Mouse (Mus musculus): ENCODE results near the gene Phf20.
A peak's percentile ranks its signal among the peaks of the same experiment; 100 is the strongest.
"Not testable (repeated sequence)": the region's sequence is repeated elsewhere in the genome, so short reads cannot be mapped to it uniquely, and the experiment has no call there.

The Phf20 gene

DNA sequence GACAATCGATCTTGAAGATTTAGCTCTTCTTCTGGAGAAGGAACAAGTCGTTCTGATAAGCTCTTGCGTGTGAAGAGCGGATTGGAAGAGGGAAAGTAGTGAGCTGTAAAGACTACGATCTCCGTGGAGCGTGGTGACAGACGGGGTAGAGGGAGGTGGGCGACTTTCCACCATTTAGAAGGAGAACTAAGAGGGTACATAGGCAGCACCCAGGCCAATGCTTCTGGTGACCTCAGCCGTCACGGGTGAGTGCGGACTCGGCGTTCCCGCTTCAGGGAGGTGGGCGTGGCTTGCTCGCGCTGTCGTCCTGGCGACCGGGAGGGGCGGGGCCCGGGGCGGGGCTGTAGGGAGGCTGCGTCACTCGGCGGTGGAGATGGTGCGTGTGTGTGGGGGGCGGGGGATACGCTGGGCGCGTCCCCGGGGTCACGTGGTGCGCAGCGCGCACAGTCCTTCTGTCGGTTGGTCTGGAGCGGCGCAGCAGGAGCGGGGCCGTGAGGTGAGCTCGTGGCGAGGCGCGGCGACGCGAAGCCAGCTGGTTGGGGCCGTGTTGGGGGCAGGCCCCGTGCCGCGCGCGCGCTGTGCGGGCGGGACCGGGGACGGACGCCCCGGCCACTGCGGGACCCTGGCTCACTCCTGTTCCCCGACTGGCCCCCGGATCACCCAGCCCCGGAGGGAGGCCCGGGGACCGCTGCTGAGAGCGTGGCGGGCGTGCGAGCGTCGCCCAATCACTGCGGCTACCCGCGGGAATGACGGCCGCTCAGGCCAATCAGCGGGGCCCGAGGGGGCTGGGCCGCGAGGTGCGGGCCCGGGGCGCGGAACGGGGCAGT, at the start of gene Phf20:
Gene Phf20, plus strand, starts transcription at position 165 of the 827 bp plus-strand sequence.
- peak; percentile 98 for DNase-seq (ENCODE audit: low spot score)

DNA sequence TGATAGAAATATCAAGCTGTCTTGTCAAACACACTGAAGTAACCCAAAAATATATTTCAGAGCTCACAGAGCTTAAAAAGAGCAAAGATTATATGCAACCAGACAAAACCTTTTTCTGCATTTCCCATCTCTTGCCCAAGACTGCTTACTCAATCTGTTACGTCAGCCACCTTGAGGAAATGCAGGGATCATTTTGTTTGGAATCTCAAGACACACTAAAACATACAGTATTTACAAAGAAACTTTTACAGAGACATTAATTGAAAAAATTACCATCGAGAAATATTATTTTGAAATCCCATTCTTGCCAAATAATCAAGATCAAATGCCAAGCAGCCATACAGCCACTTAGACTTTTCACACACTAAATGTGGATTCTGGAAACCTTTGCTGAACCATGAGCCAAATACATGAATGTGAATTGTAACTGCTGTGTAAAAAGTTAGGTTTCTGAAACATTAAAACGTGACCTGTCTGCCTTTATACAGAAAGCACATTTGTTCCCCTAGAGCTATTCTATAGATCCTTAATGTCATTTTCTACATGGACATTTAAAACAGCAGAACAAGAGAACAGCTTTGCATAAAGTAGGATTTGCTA, 48.9 kb upstream of the Phf20 start:
- no peak for DNase-seq (ENCODE audit: low spot score)

DNA sequence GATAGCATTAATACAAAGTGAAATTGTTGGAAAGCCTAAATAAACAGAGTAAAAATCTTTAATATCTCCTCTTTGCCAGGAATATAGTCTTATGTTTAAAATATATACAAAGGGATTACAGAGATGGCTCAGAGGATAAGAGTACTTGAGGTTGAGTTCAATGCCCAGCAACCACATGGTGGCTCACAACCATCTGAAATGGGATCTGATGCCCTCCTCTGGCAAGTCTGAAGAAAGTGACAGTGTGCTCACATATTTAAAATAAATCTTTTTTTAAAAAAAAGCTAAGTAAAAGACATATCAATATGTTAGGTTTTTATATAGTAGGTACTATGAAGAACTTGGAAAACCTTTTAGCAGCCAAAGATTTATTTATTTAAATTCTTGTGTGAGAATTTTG, 44.7 kb upstream of the Phf20 start:
- DNase-seq (ENCODE audit: low spot score): no peak

DNA sequence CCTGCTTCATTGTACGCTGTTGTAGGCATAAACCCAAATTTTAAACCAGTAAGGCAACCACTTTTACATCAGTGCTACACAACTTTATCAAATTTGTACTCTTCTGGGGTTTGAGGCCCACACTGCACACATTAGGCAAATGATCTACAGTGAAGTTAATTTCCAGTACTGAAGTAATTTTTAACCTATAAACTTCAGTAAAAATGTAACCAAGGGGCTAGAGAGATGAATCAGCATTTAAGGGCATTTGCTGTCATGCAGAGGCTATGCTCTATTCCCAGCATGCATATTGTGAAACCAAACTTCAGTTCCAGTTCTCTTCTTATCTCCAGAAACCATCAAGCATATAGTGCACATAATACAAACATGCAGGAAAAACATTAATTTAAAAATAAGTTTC, 30.8 kb upstream of the Phf20 start:
- DNase-seq (ENCODE audit: low spot score): no peak

DNA sequence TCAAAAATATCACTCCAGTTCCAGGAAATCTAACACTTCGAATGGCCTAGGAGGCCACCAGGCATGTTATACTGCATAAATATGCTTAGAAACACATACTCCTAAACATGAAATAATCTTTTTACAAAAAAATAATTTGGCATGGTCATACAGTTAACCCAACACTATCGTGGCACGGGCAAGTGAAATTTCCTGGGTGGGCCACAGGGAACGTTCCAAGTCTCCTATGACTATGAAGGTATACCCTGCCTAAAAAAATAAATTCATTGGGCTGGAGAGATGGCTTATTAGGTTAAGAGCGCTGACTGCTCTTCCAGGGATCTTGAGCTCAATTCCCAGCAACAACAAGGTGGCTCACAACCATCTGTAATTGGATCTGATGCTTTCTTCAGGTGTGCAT, 29.7 kb upstream of the Phf20 start:
- no peak for DNase-seq (ENCODE audit: low spot score)

DNA sequence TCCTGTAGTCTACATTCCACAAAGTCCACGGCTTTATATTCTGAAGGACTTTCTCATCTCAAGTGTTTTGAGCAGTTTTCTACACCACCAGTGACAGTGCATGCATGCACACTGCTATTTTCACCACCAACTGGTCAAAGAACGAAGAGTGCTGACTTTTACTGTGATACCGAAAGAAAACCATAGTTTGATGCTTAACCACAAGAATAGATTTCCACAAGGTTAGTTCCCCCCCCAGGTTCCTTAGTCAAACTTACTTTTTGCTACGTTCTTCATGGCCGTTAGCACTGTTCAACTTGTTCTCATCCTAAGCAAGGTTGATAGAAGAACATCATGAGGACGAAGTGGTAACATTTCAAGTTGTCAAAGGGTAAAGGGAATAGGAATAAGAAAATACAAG, 19.2 kb upstream of the Phf20 start:
- DNase-seq (ENCODE audit: low spot score): no peak

DNA sequence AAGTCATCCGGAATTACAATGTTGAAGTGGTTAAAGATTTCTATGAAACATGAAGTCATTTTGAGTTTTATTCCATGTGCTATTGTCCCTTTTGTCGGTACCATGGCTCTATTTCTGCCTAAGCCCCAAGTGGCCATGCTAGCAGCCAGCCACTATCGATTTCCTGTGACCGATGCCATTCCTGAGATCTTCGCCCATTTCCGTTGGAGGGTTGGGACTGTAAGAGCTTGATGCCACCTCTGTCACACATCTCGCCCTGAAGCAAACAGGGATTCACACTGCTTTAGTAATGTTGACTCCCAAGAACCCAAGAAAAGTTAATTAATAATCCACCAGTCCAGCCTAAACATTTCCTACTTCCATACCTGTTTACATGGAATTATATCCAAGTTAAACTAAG, 18.6 kb upstream of the Phf20 start:
- no peak for DNase-seq (ENCODE audit: low spot score)

DNA sequence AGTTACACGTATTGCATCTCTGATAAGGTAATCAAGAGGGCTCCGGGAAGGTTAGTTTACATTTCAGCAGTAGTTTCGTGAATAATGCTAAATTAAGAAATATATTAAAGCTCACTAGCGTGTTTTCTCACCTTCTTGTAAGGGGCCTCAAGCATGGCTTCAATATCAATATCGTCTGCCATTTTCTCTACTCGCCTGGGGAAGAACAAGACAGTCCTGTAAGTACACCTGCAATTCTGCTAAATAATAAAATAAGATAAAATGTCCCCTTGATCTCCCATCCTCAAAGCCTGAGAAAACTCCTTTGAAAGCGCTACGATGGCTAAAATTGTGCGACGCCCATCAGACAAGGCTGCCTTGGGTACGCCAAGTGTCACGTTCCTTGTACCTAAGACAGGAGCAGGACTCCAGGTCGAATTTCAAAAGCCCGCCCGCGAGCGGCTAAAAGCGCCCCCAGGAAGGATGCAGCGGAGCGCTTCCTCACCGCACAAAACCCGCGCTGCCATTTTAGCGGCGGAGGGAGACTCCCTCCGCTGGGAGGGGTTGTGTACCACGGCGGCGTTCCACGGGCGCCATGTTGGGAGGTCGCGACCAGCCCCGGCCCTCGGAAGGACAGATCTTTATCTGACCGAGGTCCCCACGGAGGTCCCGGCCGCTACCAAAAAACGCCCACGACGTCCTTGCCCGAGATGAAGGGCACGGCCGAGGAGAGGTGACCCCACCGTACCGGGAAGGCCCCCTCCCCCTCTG, 17.0 kb upstream of the Phf20 start:
- peak; percentile 75 for DNase-seq (ENCODE audit: low spot score)

DNA sequence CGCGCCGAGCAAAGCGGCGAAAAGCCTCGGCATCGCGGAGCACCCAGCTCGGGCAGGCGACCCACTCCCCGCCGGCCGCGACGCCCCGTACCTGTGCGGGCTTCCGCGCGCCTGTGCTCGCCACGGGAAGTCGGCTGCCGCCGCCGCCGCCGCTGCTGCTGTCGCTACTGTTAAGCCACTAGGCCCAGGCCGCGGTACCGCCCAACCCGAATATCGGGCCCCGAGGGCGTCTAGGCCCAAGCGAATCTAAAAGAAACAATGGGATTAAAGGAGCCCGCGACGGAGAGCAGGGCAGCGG, 16.5 kb upstream of the Phf20 start:
- DNase-seq (ENCODE audit: low spot score): no peak

DNA sequence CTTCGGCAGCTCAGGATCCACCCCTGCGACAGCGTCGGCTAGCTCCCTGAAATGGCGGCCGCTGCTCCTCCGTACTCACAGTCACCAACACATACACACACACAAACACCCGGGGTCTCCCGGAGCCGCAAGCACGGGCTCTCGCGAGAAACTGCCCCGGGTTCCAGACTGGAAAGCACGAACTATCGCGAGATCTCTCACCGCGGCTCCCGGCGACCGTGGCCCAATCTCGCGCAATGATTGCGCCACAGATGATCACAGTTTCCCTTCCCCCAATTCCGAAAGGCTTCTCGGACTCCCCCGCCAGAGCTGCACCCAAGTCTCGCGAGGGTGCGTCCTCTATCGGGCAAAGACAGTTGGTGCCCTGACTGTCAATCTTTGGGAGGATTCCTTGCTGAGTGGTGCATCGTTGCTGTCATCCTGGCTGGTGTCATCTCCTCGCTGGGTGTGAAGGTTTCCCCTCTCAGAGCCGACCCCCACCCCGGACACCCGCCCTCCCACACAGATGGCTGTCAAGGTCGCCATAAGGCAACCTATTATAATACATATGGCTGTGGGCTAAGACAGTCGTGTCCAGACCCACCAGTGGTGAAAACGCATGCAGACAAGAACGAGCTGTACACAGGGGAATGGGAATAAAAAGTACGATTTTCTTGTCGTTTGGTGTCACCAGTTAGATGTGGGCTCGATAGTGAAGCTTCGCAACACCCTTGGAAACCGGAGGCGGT, 16.0 kb upstream of the Phf20 start, which contains the start of gene Rbm39:
Gene Rbm39, minus strand, starts transcription at position 145 of the 728 bp plus-strand sequence.
- peak; percentile 99 for DNase-seq (ENCODE audit: low spot score)

DNA sequence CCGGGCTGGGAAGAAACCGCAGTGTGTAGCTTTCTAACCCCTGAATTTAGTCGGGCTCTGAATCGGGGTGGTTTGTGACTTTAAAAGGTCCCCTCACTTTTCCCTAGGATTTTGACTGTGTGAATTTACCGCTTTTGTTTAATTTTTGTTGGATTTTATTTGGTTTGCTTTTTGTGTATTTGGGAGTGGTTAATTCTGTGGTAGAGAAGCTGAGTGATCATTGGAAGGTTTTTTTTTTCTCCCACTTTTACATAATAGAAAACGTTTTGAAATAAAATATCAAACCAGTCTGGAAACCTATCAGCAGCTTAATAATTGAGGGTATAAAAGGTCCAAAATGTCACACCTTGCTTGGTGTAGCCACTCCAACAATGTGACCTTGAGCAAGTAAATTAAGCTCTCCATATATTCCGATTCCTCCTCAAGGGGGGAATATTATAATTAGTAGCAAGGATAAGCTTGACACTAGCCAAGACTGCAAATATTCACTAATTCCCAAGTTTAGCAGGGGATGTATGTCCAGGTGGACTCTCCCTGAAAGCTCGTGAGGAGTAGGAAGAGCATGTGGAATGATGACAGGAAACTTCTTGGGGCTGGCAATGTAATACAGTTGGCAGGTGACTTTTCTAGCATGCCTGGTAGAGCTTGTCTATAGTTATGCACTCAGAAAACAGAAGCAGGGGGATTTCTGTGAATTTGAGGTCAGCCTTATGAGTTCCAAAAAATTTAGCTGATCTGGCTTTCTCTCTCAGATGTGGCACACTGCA, 15.3 kb upstream of the Phf20 start:
- DNase-seq (ENCODE audit: low spot score): no peak

DNA sequence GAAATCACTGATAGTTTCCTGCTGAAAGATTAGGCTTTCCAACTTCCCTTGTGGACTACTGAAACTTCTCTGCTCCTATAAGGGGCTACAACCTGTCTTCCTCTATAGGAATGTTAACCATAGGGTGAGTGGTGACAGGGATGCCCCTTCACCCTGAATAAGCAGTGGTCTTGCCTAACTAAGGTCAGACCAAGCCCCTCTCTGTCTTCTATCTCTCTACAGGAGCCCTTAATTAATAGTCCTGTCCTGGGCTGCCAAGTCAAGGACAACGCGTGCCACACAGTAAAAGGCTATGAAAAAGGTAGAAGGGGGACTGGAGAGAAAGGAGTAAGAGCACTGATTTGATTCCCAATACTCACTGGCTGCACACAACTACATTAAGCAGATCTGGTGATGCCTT, 14.7 kb upstream of the Phf20 start:
- no peak for DNase-seq (ENCODE audit: low spot score)

DNA sequence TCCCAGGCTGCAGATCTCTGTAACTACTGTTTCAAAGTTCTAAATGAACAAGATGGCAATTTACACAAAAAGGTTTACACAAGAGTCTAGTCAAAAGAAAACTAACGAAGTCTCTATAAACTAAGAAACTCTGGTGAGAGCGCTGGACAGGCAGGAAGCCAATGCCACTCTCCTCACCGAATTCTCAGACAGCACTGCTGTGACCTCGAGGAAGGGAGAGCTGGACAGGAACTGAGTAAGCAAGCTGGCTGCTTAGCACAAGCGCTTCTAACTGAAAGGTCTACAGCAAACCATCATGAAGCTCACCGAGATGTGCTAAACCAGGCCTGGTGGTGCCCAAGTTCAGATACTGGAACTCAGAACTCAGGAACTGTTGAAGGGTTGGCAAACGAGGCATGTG, 7.0 kb upstream of the Phf20 start:
- not testable (repeated sequence) for DNase-seq (ENCODE audit: low spot score)

DNA sequence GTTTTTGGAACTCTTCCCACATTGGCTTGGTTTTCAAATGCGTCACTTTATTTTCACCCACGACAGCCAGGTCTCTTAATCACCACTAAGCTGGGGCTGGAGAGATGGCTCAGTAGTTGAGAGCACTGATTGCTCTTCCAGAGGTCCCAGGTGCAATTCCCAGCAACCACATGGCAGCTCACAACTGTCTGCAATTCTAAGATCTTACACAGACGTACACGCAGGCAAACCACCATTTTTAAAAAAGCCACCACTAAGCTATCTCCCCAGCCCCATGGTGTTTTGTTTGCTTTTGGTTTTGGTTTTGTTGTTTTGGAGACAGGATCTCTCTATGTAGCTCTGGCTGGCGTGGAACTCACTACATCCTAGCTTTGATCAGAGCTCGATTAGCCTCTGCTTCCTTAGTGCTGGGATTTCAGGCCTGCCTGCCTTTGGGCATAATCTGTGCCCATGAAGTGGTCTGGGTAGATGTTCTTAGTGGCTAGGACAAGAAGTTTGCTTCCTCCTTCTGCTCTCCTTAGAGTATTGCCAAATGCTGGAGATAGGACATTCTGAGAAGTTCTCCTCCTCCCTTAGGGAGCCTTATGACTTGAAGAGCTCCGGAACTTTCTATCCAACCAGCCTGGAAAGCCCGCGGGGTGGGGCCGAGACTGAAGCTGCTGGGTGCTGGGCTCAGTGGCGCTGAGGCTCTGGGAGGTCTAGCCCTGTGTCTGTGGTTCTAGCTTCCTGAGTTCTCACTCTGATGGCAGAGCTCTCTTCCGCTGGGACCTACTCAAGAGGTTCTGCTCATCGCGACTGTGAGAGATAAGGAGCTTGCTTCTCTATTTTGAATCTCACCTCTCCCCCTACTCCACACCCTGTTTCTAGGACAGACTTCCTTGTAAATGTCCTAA, 6.0 kb upstream of the Phf20 start:
- no peak for DNase-seq (ENCODE audit: low spot score)

DNA sequence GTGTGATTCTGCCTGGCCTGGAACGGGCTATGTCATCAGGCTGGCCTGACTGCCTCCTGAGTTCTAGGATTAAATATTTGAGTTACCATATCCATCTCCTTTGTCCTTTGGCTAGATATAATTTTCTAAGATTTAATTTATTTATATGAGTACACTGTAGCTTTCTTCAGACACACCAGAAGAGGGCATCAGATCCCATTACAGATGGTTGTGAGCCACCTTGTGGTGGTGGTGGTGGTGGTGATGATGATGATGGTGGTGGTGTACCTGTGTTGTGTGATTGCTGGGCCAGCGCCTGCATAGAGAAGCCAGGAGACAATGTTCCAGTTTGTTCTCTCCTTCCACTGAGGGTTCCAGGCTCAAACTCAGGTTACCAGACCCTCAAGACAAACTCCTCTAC, 4.7 kb upstream of the Phf20 start:
- DNase-seq (ENCODE audit: low spot score): no peak

DNA sequence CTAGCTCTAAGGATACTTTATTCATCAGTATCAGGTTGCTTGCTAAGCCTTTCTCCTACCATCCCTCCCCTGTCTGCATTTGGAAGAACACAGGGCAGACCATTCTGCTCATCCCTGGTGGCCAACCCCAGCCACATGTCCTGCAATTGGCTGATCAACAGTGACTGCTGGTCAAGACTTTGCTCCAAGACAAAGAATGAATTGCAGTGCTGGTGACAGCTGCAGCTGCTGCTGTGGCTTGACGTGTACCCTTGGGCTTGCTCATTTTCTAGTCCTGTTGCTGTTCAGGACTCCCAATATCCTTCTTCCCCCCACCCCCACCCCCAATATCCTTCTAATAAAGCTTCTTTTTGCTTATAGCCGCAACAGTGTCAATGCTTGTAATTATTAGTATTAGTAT, 4.2 kb upstream of the Phf20 start:
- DNase-seq (ENCODE audit: low spot score): no peak

DNA sequence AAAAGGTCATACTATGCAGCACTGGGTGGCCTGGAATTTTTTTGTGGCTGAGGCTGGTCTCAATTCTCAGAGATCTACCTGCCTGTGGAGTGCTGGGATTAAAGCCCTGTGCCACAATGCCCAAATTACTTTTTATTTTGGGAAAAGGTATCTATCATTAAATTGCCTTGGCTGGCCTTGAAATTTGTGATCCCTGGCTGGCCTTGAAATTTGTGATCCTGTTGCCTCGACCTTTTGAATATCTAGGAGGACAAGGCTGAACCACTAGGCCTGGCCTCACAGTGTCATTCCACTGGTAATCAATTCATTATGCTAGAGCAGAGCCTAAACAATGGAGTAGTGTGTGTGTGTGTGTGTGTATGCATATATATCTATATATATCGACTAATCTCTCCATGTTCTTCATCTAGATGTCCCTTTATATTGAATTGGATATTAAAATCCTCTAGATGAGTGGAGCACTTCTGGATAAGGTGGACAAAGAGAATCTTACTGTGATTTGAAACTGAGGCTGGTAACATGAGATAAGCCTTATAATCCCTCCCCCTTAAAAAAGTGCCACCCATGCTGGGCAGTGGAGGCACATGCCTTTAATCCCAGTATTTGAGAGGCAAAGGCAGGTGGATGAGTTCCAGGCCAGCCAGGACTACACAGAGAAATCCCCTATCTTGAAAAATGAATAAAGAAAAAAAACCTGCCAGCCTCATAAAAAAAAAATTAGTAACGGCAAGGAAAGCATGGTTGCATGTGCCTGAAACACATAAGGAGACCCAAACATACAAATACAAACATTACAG, 3.0 kb upstream of the Phf20 start:
- no peak for DNase-seq (ENCODE audit: low spot score)

DNA sequence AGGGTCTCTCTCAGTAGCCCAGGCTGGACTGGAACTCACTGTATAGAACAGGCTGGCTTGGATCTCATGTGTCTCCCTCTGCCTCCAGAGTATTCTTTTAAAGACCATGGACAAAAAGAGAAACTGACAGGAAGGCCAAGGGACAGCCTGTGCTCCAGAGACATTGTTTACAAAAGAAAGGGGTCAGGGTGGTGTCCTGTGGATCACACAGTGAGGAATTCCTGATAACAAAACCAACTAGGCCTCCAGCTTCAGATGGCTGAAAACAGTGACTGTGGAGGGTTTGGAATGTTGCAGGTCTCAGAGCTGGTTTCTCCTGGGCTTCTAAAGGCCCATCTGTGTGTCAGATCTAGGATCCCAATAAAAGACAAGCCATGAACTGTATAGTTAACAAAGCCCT, 1.7 kb upstream of the Phf20 start:
- no peak for DNase-seq (ENCODE audit: low spot score)

DNA sequence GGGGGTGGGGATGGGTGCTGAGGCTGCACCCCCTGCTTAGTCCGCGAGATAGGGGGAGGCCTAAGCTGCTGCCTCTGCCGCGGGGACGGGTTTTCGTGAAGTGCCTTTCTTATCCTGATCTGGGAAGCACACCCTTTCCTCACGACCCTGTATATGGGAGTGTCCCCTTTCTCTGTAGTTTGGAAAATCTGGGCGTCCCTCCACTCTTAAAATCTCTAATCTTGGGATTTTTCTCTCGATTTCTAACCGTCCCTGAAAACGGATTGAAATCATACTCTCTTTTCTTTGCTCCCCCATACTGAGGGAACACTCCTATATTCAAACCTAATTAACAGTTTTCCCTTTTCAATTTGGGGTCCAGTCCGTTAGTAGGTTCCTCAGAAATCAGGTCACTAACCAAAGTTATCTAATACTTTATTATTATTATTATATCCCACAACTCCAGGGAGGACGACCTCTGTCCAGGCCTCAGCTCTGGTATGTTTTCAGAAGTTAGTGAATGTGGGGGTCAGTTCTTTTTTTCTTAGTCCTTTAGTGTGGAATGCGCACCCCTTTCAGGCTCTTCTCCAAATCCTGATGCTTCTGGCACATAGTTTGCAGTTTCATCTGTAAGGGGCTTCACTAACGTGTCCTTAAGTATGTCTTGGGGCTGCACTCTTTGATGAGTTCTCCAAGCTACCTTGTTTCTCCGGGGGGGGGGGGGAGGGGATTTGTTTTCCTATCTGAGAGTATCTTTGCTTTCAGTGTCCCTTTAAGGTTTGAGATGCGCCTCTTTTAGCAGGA, 1.1 kb downstream of the Phf20 start:
- DNase-seq (ENCODE audit: low spot score): no peak

Data from spleen, adult 12 weeks (tissue).